Mouse (Mus musculus): ENCODE results near the gene Cdh16. TPM values are rescaled to one million over a fixed set of nuclear protein-coding genes. Genes with fewer than 3 reads are reported as not detected.

Gene Cdh16
- polyA plus RNA-seq, 1 experiment from 2014 or later: not detected

DNA sequence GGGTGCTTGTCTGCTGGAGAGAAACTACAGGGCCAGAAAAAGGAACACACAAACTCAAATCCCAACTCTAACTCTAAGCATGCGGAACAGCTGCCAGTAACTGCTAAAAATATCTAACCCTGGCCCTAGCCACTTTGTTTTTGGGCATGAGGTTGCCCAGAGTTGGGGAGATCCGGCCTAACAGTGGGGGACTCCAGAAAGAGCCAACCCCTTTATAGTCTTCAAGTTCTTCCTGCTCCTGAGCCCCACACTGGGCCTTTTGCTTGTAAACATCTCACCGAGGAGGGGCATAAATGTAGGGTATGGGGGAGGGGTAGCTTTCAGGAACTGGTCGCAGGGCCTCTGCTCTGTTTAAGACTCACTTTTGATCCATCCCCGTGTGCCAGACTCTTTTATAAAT is 7.8 kb upstream of the Cdh16 start:
- H3K9me3 ChIP-seq (replicated peaks): no peaks in the 10 kb centered on the region
- peaks cover 14% of the 10 kb centered on the region for H3K36me3 ChIP-seq
- peaks cover 34% of the 10 kb centered on the region for H3K4me1 ChIP-seq
- 20% methylated on average over 5 of the region's 5 CpGs for WGBS
- H3K4me3 ChIP-seq: peak overlapping the region; percentile 53; the same call in 1 of the 2 replicates
- no peak for DNase-seq (ENCODE audit: low spot score)
- H3K27me3 ChIP-seq (ENCODE audit: low read depth, poor library complexity, severe bottlenecking): peaks cover 40% of the 10 kb centered on the region
- peak overlapping the region; percentile 73; the same call in 1 of the 2 replicates for H3K27ac ChIP-seq

GRCm38 (mm10) chr8:104630981-104631663 is 6.9 kb upstream of the Cdh16 start, which contains the start of gene Rrad:
Gene Rrad (minus strand): TSS chr8:104631327.
- Histone ChIP-seq H3K27me3 (ENCODE audit: low read depth, poor library complexity, severe bottlenecking) (peaks cover 40% of the 10 kb centered on the region), H3K9me3 (replicated peaks) (no peaks in the 10 kb centered on the region), H3K27ac (peak within 1 kb of the TSS; percentile 73), H3K4me3 (peak within 1 kb of the TSS; percentile 53), H3K4me1 (peaks cover 34% of the 10 kb centered on the region), H3K36me3 (peaks cover 14% of the 10 kb centered on the region)
- peak; percentile 63 for DNase-seq (ENCODE audit: low spot score)
- WGBS: 1% methylated on average over 28 of the region's 28 CpGs

DNA sequence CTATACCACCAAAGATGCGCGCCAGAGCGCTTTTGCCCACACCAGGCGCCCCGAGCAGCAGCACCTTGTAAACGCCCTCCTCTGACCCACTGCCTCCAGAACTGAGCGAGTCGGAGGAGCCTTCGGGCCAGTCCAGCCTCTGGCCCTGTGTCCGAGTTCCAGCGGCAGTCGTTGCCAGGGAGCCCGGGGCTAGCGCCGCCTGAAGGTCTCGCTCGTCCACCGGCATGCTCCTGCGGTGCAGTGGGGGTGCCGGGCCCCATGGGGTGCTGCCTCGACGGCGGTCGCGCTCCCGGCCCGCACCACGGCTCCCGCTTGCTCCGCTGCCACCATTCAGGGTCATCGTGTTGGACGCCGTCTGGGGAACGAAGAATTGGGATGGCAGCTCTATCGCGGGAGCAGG is 6.4 kb upstream of the Cdh16 start:
- 1% methylated on average over 36 of the region's 36 CpGs for WGBS
- Histone ChIP-seq H3K4me3 (peak overlapping the region; percentile 53), H3K27me3 (ENCODE audit: low read depth, poor library complexity, severe bottlenecking) (peaks cover 40% of the 10 kb centered on the region), H3K9me3 (replicated peaks) (no peaks in the 10 kb centered on the region), H3K27ac (peak overlapping the region; percentile 73), H3K36me3 (peaks cover 9% of the 10 kb centered on the region), H3K4me1 (peaks cover 34% of the 10 kb centered on the region)
- peak; percentile 52 for DNase-seq (ENCODE audit: low spot score)

DNA sequence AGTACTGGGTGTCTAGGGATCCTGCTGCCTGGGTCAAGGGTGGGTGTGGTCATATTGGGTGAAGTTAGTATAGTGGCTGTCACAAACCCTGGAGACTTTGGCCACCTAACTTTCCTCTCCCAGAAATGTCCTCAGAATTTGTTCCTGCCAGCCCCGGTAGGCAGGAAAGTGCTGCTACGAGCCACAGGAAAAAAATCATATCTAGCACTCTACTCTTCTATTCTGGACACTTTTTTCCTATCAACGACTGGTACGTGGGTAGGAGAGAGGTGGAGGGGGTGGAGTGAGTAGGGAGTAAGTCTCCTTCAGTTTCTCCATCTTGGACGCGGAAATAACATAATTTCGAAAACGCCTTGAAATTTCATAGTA is 5.9 kb upstream of the Cdh16 start:
- no peak for DNase-seq (ENCODE audit: low spot score)
- Histone ChIP-seq H3K27ac (no peak overlapping the region), H3K9me3 (replicated peaks) (no peaks in the 10 kb centered on the region), H3K36me3 (peaks cover 5% of the 10 kb centered on the region), H3K4me1 (peaks cover 34% of the 10 kb centered on the region), H3K27me3 (ENCODE audit: low read depth, poor library complexity, severe bottlenecking) (peaks cover 40% of the 10 kb centered on the region), H3K4me3 (peak overlapping the region; percentile 53)
- 37% methylated on average over 8 of the region's 8 CpGs for WGBS

DNA sequence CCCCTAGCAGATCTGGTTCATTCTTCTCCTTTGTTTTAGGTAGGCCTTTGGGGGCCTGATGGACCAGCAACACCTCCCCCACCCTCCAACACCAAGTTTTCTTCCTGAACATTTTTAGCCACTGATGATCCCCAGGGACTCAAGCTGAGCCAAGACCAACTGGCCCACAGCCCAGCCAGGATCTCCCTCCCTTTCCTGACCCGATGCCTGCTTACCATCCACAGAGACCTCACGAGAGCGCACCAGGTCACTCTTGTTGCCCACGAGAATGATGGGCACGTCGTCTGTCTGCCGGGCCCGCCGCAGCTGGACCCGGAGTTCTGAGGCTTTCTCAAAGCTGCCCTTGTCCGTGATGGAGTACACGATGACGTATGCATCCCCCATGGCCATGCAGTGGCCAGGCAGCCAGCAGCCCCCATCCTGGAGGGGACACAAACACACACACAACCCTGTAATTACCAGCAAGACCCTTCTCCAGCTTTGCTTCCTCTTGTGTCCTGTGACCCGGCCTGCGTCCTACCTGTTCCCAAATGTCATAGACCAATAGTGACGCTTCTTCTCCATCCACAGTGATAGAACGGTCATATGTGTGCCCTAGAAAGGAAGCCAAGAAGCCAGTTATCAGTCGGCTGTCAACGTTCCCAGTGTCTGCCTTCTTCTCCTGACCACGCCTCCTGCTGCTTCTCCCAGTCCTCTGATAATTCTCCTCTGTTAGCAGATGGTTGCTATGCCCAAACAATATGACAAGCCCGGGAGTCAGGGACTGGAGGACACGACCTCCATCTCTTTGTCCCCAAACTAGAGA is 5.3 kb upstream of the Cdh16 start:
- Histone ChIP-seq H3K27ac (no peak overlapping the region), H3K4me3 (no peak overlapping the region), H3K36me3 (no peaks in the 10 kb centered on the region), H3K27me3 (ENCODE audit: low read depth, poor library complexity, severe bottlenecking) (peaks cover 40% of the 10 kb centered on the region), H3K4me1 (peaks cover 34% of the 10 kb centered on the region), H3K9me3 (replicated peaks) (no peaks in the 10 kb centered on the region)
- DNase-seq (ENCODE audit: low spot score): no peak
- WGBS: 80% methylated on average over 22 of the region's 22 CpGs

DNA sequence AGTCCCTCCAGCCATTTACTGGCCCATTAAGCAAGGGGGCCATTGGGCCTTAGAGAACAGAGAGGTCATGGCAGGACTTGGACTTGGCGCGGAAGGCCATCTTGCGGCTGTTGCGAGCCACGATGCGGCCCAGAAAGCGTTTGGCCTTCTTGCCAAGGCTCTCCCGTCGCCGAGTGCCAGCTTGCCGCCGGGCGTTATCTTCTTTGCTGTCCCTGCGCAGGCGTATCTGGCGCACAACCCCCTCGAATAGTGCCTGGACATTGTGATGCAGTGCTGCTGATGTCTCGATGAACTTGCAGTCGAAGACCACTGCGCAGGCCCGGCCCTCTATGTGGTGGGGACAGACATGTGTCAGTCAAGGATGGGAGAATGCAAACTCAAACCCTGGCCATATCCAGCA is 4.2 kb upstream of the Cdh16 start:
- Histone ChIP-seq H3K9me3 (replicated peaks) (no peaks in the 10 kb centered on the region), H3K4me1 (peaks cover 33% of the 10 kb centered on the region), H3K36me3 (no peaks in the 10 kb centered on the region), H3K27me3 (ENCODE audit: low read depth, poor library complexity, severe bottlenecking) (peaks cover 40% of the 10 kb centered on the region), H3K4me3 (no peak overlapping the region), H3K27ac (no peak overlapping the region)
- WGBS: 94% methylated on average over 21 of the region's 21 CpGs
- no peak for DNase-seq (ENCODE audit: low spot score)

DNA sequence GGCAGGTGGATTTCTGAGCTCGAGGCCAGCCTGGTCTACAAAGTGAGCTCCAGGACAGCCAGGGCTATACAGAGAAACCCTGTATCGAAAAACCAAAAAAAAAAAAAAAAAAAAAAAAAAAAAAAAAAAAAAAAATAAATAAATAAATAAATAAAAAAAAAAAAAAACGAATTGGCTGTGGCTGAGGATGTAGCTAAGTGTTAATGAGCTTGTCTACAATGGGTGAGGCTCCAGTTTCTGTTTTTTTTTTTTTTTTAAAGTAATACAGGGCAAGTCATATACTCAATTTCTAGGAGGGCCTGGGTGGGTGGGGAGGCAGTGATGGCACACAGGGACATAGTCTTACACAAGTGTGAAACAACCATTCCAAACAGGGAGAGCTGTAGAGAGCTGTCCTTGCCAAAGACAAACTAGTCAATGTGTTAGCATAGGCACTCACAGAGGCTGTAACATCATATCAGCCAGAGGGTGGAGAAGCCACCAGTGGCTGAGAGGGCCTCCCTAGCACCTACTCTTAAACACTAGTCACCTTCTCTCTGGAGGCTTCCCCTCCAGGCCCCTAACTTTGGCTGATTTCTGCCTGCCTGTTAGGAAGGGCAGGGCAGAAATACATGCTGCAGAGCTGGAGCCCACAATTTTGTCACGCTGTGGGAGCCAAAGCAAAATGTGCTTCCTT is 3.0 kb upstream of the Cdh16 start:
- Histone ChIP-seq H3K27me3 (ENCODE audit: low read depth, poor library complexity, severe bottlenecking) (peaks cover 40% of the 10 kb centered on the region), H3K27ac (no peak overlapping the region), H3K36me3 (no peaks in the 10 kb centered on the region), H3K9me3 (replicated peaks) (no peaks in the 10 kb centered on the region), H3K4me3 (no peak overlapping the region), H3K4me1 (peaks cover 21% of the 10 kb centered on the region)
- DNase-seq (ENCODE audit: low spot score): no peak
- WGBS: 76% methylated on average over 4 of the region's 4 CpGs

GRCm38 (mm10) chr8:104620765-104621164 is 3.4 kb downstream of the Cdh16 start:
- 85% methylated on average over 5 of the region's 5 CpGs for WGBS
- Histone ChIP-seq H3K36me3 (no peaks in the 10 kb centered on the region), H3K27ac (no peak overlapping the region), H3K4me1 (no peaks in the 10 kb centered on the region), H3K4me3 (no peak overlapping the region), H3K27me3 (ENCODE audit: low read depth, poor library complexity, severe bottlenecking) (no peaks in the 10 kb centered on the region), H3K9me3 (replicated peaks) (no peaks in the 10 kb centered on the region)
- DNase-seq (ENCODE audit: low spot score): no peak

GRCm38 (mm10) chr8:104613119-104613518 is 11.1 kb downstream of the Cdh16 start:
- H3K9me3 ChIP-seq (replicated peaks): no peaks in the 10 kb centered on the region
- WGBS: 84% methylated on average over 4 of the region's 4 CpGs
- no peak overlapping the region for H3K27ac ChIP-seq

GRCm38 (mm10) chr8:104611613-104612012 is 12.6 kb downstream of the Cdh16 start:
- H3K4me1 ChIP-seq: no peaks in the 10 kb centered on the region
- WGBS: 68% methylated on average over 4 of the region's 4 CpGs
- no peaks in the 10 kb centered on the region for H3K9me3 ChIP-seq (replicated peaks)
- H3K36me3 ChIP-seq: no peaks in the 10 kb centered on the region
- H3K27ac ChIP-seq: no peak overlapping the region
- H3K27me3 ChIP-seq (ENCODE audit: low read depth, poor library complexity, severe bottlenecking): no peaks in the 10 kb centered on the region
- DNase-seq (ENCODE audit: low spot score): no peak
- H3K4me3 ChIP-seq: no peak overlapping the region

More at GRCm38 (mm10) chr8:104613119-104613518, 11.1 kb downstream of the Cdh16 start:
- no peak overlapping the region for H3K4me3 ChIP-seq
- no peaks in the 10 kb centered on the region for H3K36me3 ChIP-seq
- H3K27me3 ChIP-seq (ENCODE audit: low read depth, poor library complexity, severe bottlenecking): no peaks in the 10 kb centered on the region
- DNase-seq (ENCODE audit: low spot score): no peak
- H3K4me1 ChIP-seq: no peaks in the 10 kb centered on the region

GRCm38 (mm10) chr8:104610185-104610766 is 13.9 kb downstream of the Cdh16 start:
- WGBS: 75% methylated on average over 12 of the region's 12 CpGs
- no peaks in the 10 kb centered on the region for H3K27me3 ChIP-seq (ENCODE audit: low read depth, poor library complexity, severe bottlenecking)
- no peak overlapping the region for H3K4me3 ChIP-seq
- DNase-seq (ENCODE audit: low spot score): no peak
- no peak overlapping the region for H3K27ac ChIP-seq
- H3K4me1 ChIP-seq: peaks cover 7% of the 10 kb centered on the region; the same call in 1 of the 2 replicates
- no peaks in the 10 kb centered on the region for H3K36me3 ChIP-seq
- H3K9me3 ChIP-seq (replicated peaks): no peaks in the 10 kb centered on the region

GRCm38 (mm10) chr8:104609222-104609621 is 15.0 kb downstream of the Cdh16 start:
- Histone ChIP-seq H3K36me3 (no peaks in the 10 kb centered on the region), H3K27ac (no peak overlapping the region), H3K9me3 (replicated peaks) (no peaks in the 10 kb centered on the region), H3K4me1 (peaks cover 7% of the 10 kb centered on the region; the same call in 1 of the 2 replicates), H3K27me3 (ENCODE audit: low read depth, poor library complexity, severe bottlenecking) (no peaks in the 10 kb centered on the region), H3K4me3 (no peak overlapping the region)
- WGBS: 80% methylated on average over 8 of the region's 8 CpGs
- DNase-seq (ENCODE audit: low spot score): no peak
